Mouse (Mus musculus): ENCODE data around the gene Swap70.
A peak's percentile ranks its signal among the peaks of the same experiment; 100 is the strongest.

Swap70 gene

GRCm38 (mm10) chr7:110258196-110258950, 36.9 kb downstream of the Swap70 start:
- TF ChIP-seq GATA4 (IDR thresholded peaks at IDR 0.05; ENCODE audit: insufficient replicate concordance, low read length): no peak

- no peak for TF ChIP-seq GATA4 (IDR thresholded peaks at IDR 0.05; ENCODE audit: insufficient replicate concordance, low read length)
Observed at GRCm38 (mm10) chr7:110259966-110260711, 38.6 kb downstream of the Swap70 start.

GRCm38 (mm10) chr7:110261807-110262206, 40.3 kb downstream of the Swap70 start:
- TF ChIP-seq GATA4 (IDR thresholded peaks at IDR 0.05; ENCODE audit: insufficient replicate concordance, low read length): no peak

GRCm38 (mm10) chr7:110262661-110263060, 41.1 kb downstream of the Swap70 start:
- no peak for TF ChIP-seq GATA4 (IDR thresholded peaks at IDR 0.05; ENCODE audit: insufficient replicate concordance, low read length)

- no peak for TF ChIP-seq GATA4 (IDR thresholded peaks at IDR 0.05; ENCODE audit: insufficient replicate concordance, low read length)
Observed at GRCm38 (mm10) chr7:110263474-110263873, 42.0 kb downstream of the Swap70 start.

- TF ChIP-seq GATA4 (IDR thresholded peaks at IDR 0.05; ENCODE audit: insufficient replicate concordance, low read length): no peak
Observed at GRCm38 (mm10) chr7:110265796-110266195, 44.3 kb downstream of the Swap70 start.

GRCm38 (mm10) chr7:110267014-110267413, 45.5 kb downstream of the Swap70 start:
- no peak for TF ChIP-seq GATA4 (IDR thresholded peaks at IDR 0.05; ENCODE audit: insufficient replicate concordance, low read length)

GRCm38 (mm10) chr7:110267994-110268393, 46.5 kb downstream of the Swap70 start:
- TF ChIP-seq GATA4 (IDR thresholded peaks at IDR 0.05; ENCODE audit: insufficient replicate concordance, low read length): no peak

GRCm38 (mm10) chr7:110268511-110268910, 47.0 kb downstream of the Swap70 start:
- TF ChIP-seq GATA4 (IDR thresholded peaks at IDR 0.05; ENCODE audit: insufficient replicate concordance, low read length): no peak

GRCm38 (mm10) chr7:110269777-110270176, 48.3 kb downstream of the Swap70 start:
- TF ChIP-seq GATA4 (IDR thresholded peaks at IDR 0.05; ENCODE audit: insufficient replicate concordance, low read length): no peak

- TF ChIP-seq GATA4 (IDR thresholded peaks at IDR 0.05; ENCODE audit: insufficient replicate concordance, low read length): no peak
Observed at GRCm38 (mm10) chr7:110270455-110270854, 48.9 kb downstream of the Swap70 start.

GRCm38 (mm10) chr7:110271814-110272213, 50.3 kb downstream of the Swap70 start:
- peak; percentile 30; the same call in 1 of the 2 replicates for TF ChIP-seq GATA4 (IDR thresholded peaks at IDR 0.05; ENCODE audit: insufficient replicate concordance, low read length)

- no peak for TF ChIP-seq GATA4 (IDR thresholded peaks at IDR 0.05; ENCODE audit: insufficient replicate concordance, low read length)
Observed at GRCm38 (mm10) chr7:110272434-110272833, 50.9 kb downstream of the Swap70 start.

GRCm38 (mm10) chr7:110277734-110278245, 56.3 kb downstream of the Swap70 start:
- TF ChIP-seq GATA4 (IDR thresholded peaks at IDR 0.05; ENCODE audit: insufficient replicate concordance, low read length): no peak

GRCm38 (mm10) chr7:110279183-110279582, 57.7 kb downstream of the Swap70 start:
- TF ChIP-seq GATA4 (IDR thresholded peaks at IDR 0.05; ENCODE audit: insufficient replicate concordance, low read length): no peak
